Mouse (Mus musculus): ENCODE results near the gene Pxmp2. TPM values are rescaled to one million over a fixed set of nuclear protein-coding genes. Genes with fewer than 3 reads are reported as not detected.
A peak's percentile ranks its signal among the peaks of the same experiment; 100 is the strongest.

Gene Pxmp2
- polyA plus RNA-seq (2014; fragmentation: Nextera tagmentation; extraction: Ambion mirVana): 8.8 and 9.2 TPM in 2 replicates

GRCm38 (mm10) chr5:110285770-110286445 is at the start of gene Pxmp2, which contains the start of gene Pole:
TSS of gene Pxmp2 (minus strand) at chr5:110286186.
TSS of gene Pole (plus strand) at chr5:110286306.
- 0 out of 2 replicates have a peak, but pooled peaks cover 5% of the 10 kb centered on the region for H3K4me1 ChIP-seq (replicated peaks; ENCODE audit: control insufficient read depth, insufficient read depth, low read length)
- WGBS: under 1% methylated on average over 58 of the region's 64 CpGs
- H3K27me3 ChIP-seq (ENCODE audit: control insufficient read depth, insufficient read depth, low read length): peaks cover 16% of the 10 kb centered on the region
- peak; percentile 98 for ATAC-seq (ENCODE audit: low FRiP score)
- no peak within 1 kb of the TSS for H3K27ac ChIP-seq
- peak; percentile 91 for DNase-seq (ENCODE audit: low spot score)
- peak within 1 kb of the TSS; percentile 58 for H3K4me3 ChIP-seq (replicated peaks; ENCODE audit: low read length)
- 0 out of 2 replicates have a peak, but pooled peaks cover 2% of the 10 kb centered on the region for H3K36me3 ChIP-seq (replicated peaks; ENCODE audit: control insufficient read depth, insufficient read depth)
- peak within 1 kb of the TSS; percentile 63 for H3K9ac ChIP-seq
- H3K9me3 ChIP-seq (ENCODE audit: control insufficient read depth, low read length): no peaks in the 10 kb centered on the region
- H3K4me2 ChIP-seq (replicated peaks): peak within 1 kb of the TSS; percentile 88

GRCm38 (mm10) chr5:110330508-110330907 is 44.5 kb upstream of the Pxmp2 start:
- Histone ChIP-seq H3K36me3 (replicated peaks; ENCODE audit: control insufficient read depth, insufficient read depth) (peaks cover 21% of the 10 kb centered on the region), H3K4me3 (replicated peaks; ENCODE audit: low read length) (no peak overlapping the region), H3K9ac (no peak overlapping the region), H3K27ac (no peak overlapping the region), H3K4me2 (replicated peaks) (no peak overlapping the region), H3K27me3 (ENCODE audit: control insufficient read depth, insufficient read depth, low read length) (no peaks in the 10 kb centered on the region), H3K4me1 (replicated peaks; ENCODE audit: control insufficient read depth, insufficient read depth, low read length) (no peaks in the 10 kb centered on the region), H3K9me3 (ENCODE audit: control insufficient read depth, low read length) (no peaks in the 10 kb centered on the region)
- WGBS: 92% methylated on average over 3 of the region's 3 CpGs
- DNase-seq (ENCODE audit: low spot score) (no peak), ATAC-seq (ENCODE audit: low FRiP score) (no peak)

- peaks cover 18% of the 10 kb centered on the region for H3K36me3 ChIP-seq (replicated peaks; ENCODE audit: control insufficient read depth, insufficient read depth)
- WGBS: 88% methylated on average over 3 of the region's 3 CpGs
These were observed 27.1 kb upstream of the Pxmp2 start for GRCm38 (mm10) chr5:110313127-110313526.

GRCm38 (mm10) chr5:110308861-110309260 is 22.9 kb upstream of the Pxmp2 start:
- Histone ChIP-seq H3K4me1 (replicated peaks; ENCODE audit: control insufficient read depth, insufficient read depth, low read length) (no peaks in the 10 kb centered on the region), H3K9ac (no peak overlapping the region), H3K27ac (no peak overlapping the region), H3K9me3 (ENCODE audit: control insufficient read depth, low read length) (no peaks in the 10 kb centered on the region), H3K4me3 (replicated peaks; ENCODE audit: low read length) (no peak overlapping the region), H3K27me3 (ENCODE audit: control insufficient read depth, insufficient read depth, low read length) (no peaks in the 10 kb centered on the region), H3K36me3 (replicated peaks; ENCODE audit: control insufficient read depth, insufficient read depth) (peaks cover 31% of the 10 kb centered on the region), H3K4me2 (replicated peaks) (no peak overlapping the region)
- no peak for DNase-seq (ENCODE audit: low spot score)
- ATAC-seq (ENCODE audit: low FRiP score): no peak
- 93% methylated on average over 7 of the region's 7 CpGs for whole genome bisulfite sequencing

More at GRCm38 (mm10) chr5:110313127-110313526, 27.1 kb upstream of the Pxmp2 start:
- Histone ChIP-seq H3K27ac (no peak overlapping the region), H3K4me1 (replicated peaks; ENCODE audit: control insufficient read depth, insufficient read depth, low read length) (no peaks in the 10 kb centered on the region), H3K27me3 (ENCODE audit: control insufficient read depth, insufficient read depth, low read length) (no peaks in the 10 kb centered on the region), H3K9ac (no peak overlapping the region), H3K4me3 (replicated peaks; ENCODE audit: low read length) (no peak overlapping the region), H3K4me2 (replicated peaks) (no peak overlapping the region), H3K9me3 (ENCODE audit: control insufficient read depth, low read length) (no peaks in the 10 kb centered on the region)
- DNase-seq (ENCODE audit: low spot score) (no peak), ATAC-seq (ENCODE audit: low FRiP score) (no peak)

GRCm38 (mm10) chr5:110300591-110300990 is 14.6 kb upstream of the Pxmp2 start:
- no peaks in the 10 kb centered on the region for H3K9me3 ChIP-seq (ENCODE audit: control insufficient read depth, low read length)
- H3K4me2 ChIP-seq (replicated peaks): no peak overlapping the region
- ATAC-seq (ENCODE audit: low FRiP score): no peak
- H3K27me3 ChIP-seq (ENCODE audit: control insufficient read depth, insufficient read depth, low read length): no peaks in the 10 kb centered on the region
- no peak overlapping the region for H3K9ac ChIP-seq
- H3K4me1 ChIP-seq (replicated peaks; ENCODE audit: control insufficient read depth, insufficient read depth, low read length): no peaks in the 10 kb centered on the region
- H3K36me3 ChIP-seq (replicated peaks; ENCODE audit: control insufficient read depth, insufficient read depth): peaks cover 59% of the 10 kb centered on the region
- DNase-seq (ENCODE audit: low spot score): no peak
- WGBS: 100% methylated on average over 2 of the region's 2 CpGs
- H3K4me3 ChIP-seq (replicated peaks; ENCODE audit: low read length): no peak overlapping the region
- no peak overlapping the region for H3K27ac ChIP-seq

- H3K9me3 ChIP-seq (ENCODE audit: control insufficient read depth, low read length): no peaks in the 10 kb centered on the region
- WGBS: 97% methylated on average over 1 of the region's 1 CpGs
- no peak overlapping the region for H3K9ac ChIP-seq
- H3K4me2 ChIP-seq (replicated peaks): no peak overlapping the region
- H3K27me3 ChIP-seq (ENCODE audit: control insufficient read depth, insufficient read depth, low read length): no peaks in the 10 kb centered on the region
- ATAC-seq (ENCODE audit: low FRiP score) (no peak), DNase-seq (ENCODE audit: low spot score) (no peak)
- H3K36me3 ChIP-seq (replicated peaks; ENCODE audit: control insufficient read depth, insufficient read depth): peaks cover 46% of the 10 kb centered on the region
- no peak overlapping the region for H3K27ac ChIP-seq
- H3K4me3 ChIP-seq (replicated peaks; ENCODE audit: low read length): no peak overlapping the region
- H3K4me1 ChIP-seq (replicated peaks; ENCODE audit: control insufficient read depth, insufficient read depth, low read length): no peaks in the 10 kb centered on the region
These were observed 10.7 kb upstream of the Pxmp2 start for GRCm38 (mm10) chr5:110296637-110297036.

- H3K4me2 ChIP-seq (replicated peaks): no peak overlapping the region
- no peak overlapping the region for H3K27ac ChIP-seq
- no peak overlapping the region for H3K4me3 ChIP-seq (replicated peaks; ENCODE audit: low read length)
- H3K9me3 ChIP-seq (ENCODE audit: control insufficient read depth, low read length): no peaks in the 10 kb centered on the region
- 91% methylated on average over 1 of the region's 1 CpGs for WGBS
- H3K36me3 ChIP-seq (replicated peaks; ENCODE audit: control insufficient read depth, insufficient read depth): peaks cover 24% of the 10 kb centered on the region; the same call in 1 of the 2 replicates
- no peak for ATAC-seq (ENCODE audit: low FRiP score)
- H3K4me1 ChIP-seq (replicated peaks; ENCODE audit: control insufficient read depth, insufficient read depth, low read length): no peaks in the 10 kb centered on the region
- H3K9ac ChIP-seq: no peak overlapping the region
- DNase-seq (ENCODE audit: low spot score): no peak
- no peaks in the 10 kb centered on the region for H3K27me3 ChIP-seq (ENCODE audit: control insufficient read depth, insufficient read depth, low read length)
These were observed 5.7 kb upstream of the Pxmp2 start for GRCm38 (mm10) chr5:110291649-110292048.

GRCm38 (mm10) chr5:110287084-110287475 is 1.1 kb upstream of the Pxmp2 start:
- peaks cover 12% of the 10 kb centered on the region; the same call in 1 of the 2 replicates for H3K36me3 ChIP-seq (replicated peaks; ENCODE audit: control insufficient read depth, insufficient read depth)
- no peaks in the 10 kb centered on the region for H3K9me3 ChIP-seq (ENCODE audit: control insufficient read depth, low read length)
- H3K4me3 ChIP-seq (replicated peaks; ENCODE audit: low read length): no peak overlapping the region
- H3K9ac ChIP-seq: no peak overlapping the region
- H3K27me3 ChIP-seq (ENCODE audit: control insufficient read depth, insufficient read depth, low read length): peaks cover 16% of the 10 kb centered on the region
- peak overlapping the region; percentile 88; the same call in 1 of the 2 replicates for H3K4me2 ChIP-seq (replicated peaks)
- H3K27ac ChIP-seq: no peak overlapping the region
- WGBS: 75% methylated on average over 2 of the region's 2 CpGs
- ATAC-seq (ENCODE audit: low FRiP score) (no peak), DNase-seq (ENCODE audit: low spot score) (no peak)
- 0 out of 2 replicates have a peak, but pooled peaks cover 5% of the 10 kb centered on the region for H3K4me1 ChIP-seq (replicated peaks; ENCODE audit: control insufficient read depth, insufficient read depth, low read length)

- Histone ChIP-seq H3K4me2 (replicated peaks) (peak overlapping the region; percentile 88), H3K27ac (no peak overlapping the region), H3K4me3 (replicated peaks; ENCODE audit: low read length) (peak overlapping the region; percentile 58), H3K27me3 (ENCODE audit: control insufficient read depth, insufficient read depth, low read length) (peaks cover 16% of the 10 kb centered on the region), H3K36me3 (replicated peaks; ENCODE audit: control insufficient read depth, insufficient read depth) (peaks cover 9% of the 10 kb centered on the region; the same call in 1 of the 2 replicates), H3K9ac (peak overlapping the region; percentile 63), H3K9me3 (ENCODE audit: control insufficient read depth, low read length) (no peaks in the 10 kb centered on the region), H3K4me1 (replicated peaks; ENCODE audit: control insufficient read depth, insufficient read depth, low read length) (0 out of 2 replicates have a peak, but pooled peaks cover 5% of the 10 kb centered on the region)
- ATAC-seq (ENCODE audit: low FRiP score) (peak; percentile 77; the same call in 1 of the 2 replicates), DNase-seq (ENCODE audit: low spot score) (peak; percentile 27)
- WGBS: 3% methylated on average over 30 of the region's 31 CpGs
These were observed 579 bp upstream of the Pxmp2 start for GRCm38 (mm10) chr5:110286446-110287083.
